Mouse (Mus musculus) intestine, embryonic 15.5 days (tissue): ENCODE data around the gene Baiap2l2. TPM values are rescaled to one million over a fixed set of nuclear protein-coding genes. Genes with fewer than 3 reads are reported as not detected.

ENCODE experiments used
- ATAC-seq: fragments of 200-750 bp; cut with Nextera tagmentation; 2 replicates; pipeline ENCODE4 v1.8.0; 2017; ENCODE audit warnings: moderate TSS enrichment, moderate library complexity
- H3K27ac ChIP-seq: fragments of 300-500 bp; sonication (generic); 2 replicates; pipeline ENCODE4 v1.5.1; 2015; ENCODE audit warnings: mild to moderate bottlenecking, inconsistent platforms
- H3K27me3 ChIP-seq: fragments of 300-500 bp; sonication (generic); replicated peaks from 2 replicates; pipeline ENCODE4 v1.6.1; 2015; ENCODE audit warnings: inconsistent platforms
- H3K36me3 ChIP-seq: fragments of 300-500 bp; sonication (generic); 2 replicates; pipeline ENCODE4 v1.6.1; 2015; ENCODE audit warnings: inconsistent platforms
- H3K4me1 ChIP-seq: fragments of 300-500 bp; sonication (generic); replicated peaks from 2 replicates; pipeline ENCODE4 v1.6.1; 2015; ENCODE audit warnings: inconsistent platforms
- H3K4me2 ChIP-seq: fragments of 300-500 bp; sonication (generic); replicated peaks from 2 replicates; pipeline ENCODE4 v1.6.1; 2015; ENCODE audit warnings: mild to moderate bottlenecking, inconsistent platforms
- H3K4me3 ChIP-seq: fragments of 300-500 bp; sonication (generic); replicated peaks from 2 replicates; pipeline ENCODE4 v1.5.1; 2015; ENCODE audit warnings: inconsistent platforms
- H3K9ac ChIP-seq: fragments of 300-500 bp; sonication (generic); 2 replicates; pipeline ENCODE4 v1.6.1; 2015; ENCODE audit warnings: inconsistent platforms
- H3K9me3 ChIP-seq: fragments of 300-500 bp; sonication (generic); 2 replicates; pipeline ENCODE4 v1.6.1; 2016; ENCODE audit warnings: inconsistent platforms
- WGBS: fragments of 180-500 bp; shearing (Covaris S2); methylation state at CpG from one replicate; pipeline ENCODE4 v1.1.7; 2015; 5-methylcytosine and 5-hydroxymethylcytosine counted together
- polyA plus RNA-seq: library from polyadenylated mRNA; unstranded; fragments of >200 nt; fragmentation: Nextera tagmentation; extraction: Ambion mirVana; gene quantifications from 2 replicates; pipeline ENCODE4 v1.2.1, GENCODE M21; 2015

Baiap2l2 gene
- polyA plus RNA-seq, 1 experiment from 2014 or later = 12.3 TPM

DNA sequence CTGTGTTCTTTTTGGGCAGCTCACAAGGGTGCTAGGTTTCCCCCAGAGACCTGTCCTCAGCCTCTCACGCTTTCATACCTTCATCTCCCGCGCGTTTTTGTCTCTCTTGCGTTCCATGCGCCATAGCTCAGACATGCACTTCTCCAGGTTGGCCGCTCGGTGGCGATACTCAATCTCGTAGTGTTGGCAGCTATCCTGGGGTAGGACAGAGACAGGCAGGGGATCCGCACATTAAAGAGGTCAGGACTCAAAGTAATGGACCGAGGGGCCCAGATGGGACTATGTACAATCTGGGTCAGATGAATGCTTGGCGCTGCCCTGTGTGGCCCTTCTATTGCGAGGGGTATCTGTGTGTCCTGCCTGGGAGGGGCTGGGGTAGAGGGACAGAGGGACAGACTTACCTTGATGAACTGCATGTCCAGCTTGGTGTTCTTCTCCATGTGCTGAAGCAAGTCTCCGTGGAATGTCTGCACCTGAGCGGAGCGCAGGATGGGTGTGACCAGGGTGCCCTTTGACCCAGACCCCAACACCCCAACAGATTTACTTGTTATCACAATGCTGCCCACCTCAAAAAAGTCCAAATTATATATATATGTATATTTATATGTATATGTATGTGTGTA lies 14.1 kb downstream of the Baiap2l2 start:
- Histone ChIP-seq H3K4me2 (peak overlapping the region; percentile 66), H3K36me3 (no peaks in the 10 kb centered on the region), H3K27me3 (peaks cover 2% of the 10 kb centered on the region; the same call in 1 of the 2 replicates), H3K27ac (no peak overlapping the region), H3K4me3 (peak overlapping the region; percentile 26), H3K4me1 (peaks cover 12% of the 10 kb centered on the region), H3K9ac (no peak overlapping the region), H3K9me3 (no peaks in the 10 kb centered on the region)
- ATAC-seq = peak; percentile 24
- 16% methylated on average over 17 of the region's 17 CpGs for WGBS

DNA sequence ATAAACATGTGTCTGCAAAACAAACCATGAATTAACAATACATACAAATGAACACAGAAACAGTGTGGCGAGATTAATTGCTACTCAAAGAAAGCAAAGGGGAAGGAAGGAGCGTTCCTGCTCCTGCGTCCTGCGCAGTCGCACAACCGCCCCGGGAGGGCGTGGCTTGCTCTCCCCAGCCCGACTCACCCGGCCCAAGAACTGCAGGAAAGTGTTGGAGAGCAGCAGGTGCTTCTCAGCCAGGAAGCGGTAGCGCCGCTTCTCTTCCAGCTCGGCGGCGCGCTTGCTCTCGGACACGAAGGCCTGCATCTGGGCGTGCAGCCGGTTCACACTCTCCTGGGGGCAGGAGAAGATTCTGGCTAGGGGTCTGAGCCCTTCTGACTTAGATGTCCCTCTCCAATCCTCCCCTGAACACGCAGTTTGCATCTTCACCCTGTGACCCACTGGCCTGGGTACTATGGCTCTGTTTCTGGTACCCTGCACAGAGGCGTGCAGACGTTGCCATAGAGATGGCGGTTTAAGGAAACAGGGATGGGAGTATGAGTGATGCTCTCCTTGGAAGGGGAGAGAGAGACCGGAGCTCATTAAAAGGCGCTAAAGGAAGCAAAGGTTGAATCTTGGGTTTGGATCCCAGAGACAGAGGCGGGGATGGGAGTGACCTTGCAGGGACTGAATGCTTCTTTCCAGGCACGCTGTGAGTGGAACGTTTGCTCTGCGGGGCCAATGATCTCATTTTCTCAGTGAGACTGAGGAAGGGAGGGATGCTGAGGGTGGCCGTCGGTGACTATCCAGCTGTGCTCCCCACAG lies 14.8 kb downstream of the Baiap2l2 start:
- Histone ChIP-seq H3K9me3 (no peaks in the 10 kb centered on the region), H3K4me1 (peaks cover 12% of the 10 kb centered on the region), H3K9ac (0 out of 2 replicates have a peak overlapping the region, but pooled peaks have one; percentile 31), H3K4me3 (peak overlapping the region; percentile 26), H3K4me2 (peak overlapping the region; percentile 66), H3K27me3 (peaks cover 2% of the 10 kb centered on the region; the same call in 1 of the 2 replicates), H3K36me3 (no peaks in the 10 kb centered on the region), H3K27ac (peak overlapping the region; percentile 59)
- WGBS = 3% methylated on average over 33 of the region's 33 CpGs
- ATAC-seq = peak; percentile 83

DNA sequence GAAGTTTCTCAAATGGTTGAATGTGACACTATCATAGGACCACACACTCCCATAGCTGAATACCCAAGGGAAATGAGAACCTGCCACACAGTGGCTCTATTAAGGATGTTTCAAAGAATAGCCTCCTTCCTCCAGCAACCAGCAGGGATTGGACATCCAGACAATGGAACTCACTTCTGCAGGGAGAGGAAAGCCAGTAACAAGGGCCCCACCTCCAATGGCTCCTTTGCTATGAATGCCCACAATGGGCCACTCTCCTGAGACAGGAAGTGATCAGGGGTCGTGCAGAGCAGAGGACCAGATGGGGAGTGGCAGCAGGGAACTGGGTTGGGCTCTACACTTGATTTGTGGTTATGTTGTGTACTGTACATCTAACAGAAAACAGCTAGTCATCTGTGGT lies 16.8 kb downstream of the Baiap2l2 start:
- no peak overlapping the region for H3K9ac ChIP-seq
- no peak overlapping the region for H3K4me2 ChIP-seq
- H3K4me3 ChIP-seq = no peak overlapping the region
- peaks cover 12% of the 10 kb centered on the region for H3K4me1 ChIP-seq
- peaks cover 5% of the 10 kb centered on the region; the same call in 1 of the 2 replicates for H3K27me3 ChIP-seq
- WGBS = 24% methylated on average over 1 of the region's 1 CpGs
- no peak overlapping the region for H3K27ac ChIP-seq
- ATAC-seq = no peak
- no peaks in the 10 kb centered on the region for H3K9me3 ChIP-seq
- H3K36me3 ChIP-seq = no peaks in the 10 kb centered on the region

DNA sequence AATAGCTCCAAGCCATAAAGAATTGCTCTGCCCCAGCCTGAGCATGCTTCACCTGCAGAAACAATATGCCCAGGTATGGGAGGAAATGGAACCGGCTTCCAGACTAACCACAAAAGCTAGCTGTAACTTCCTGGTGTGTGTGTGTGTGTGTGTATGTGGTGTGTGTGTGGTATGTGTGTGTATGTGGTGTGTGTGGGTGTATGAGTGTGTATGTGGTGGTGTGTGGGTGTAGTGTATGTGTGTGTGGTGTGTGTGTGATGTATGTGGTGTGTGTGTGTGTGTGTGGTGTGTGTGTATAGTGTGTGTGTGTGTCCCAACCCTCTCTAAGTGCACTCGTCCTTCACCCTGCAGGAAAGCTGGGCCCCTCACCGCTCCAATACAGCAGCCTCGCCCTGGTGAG lies 20.0 kb downstream of the Baiap2l2 start:
- no peaks in the 10 kb centered on the region for H3K9me3 ChIP-seq
- H3K27ac ChIP-seq = no peak overlapping the region
- ATAC-seq = no peak
- H3K36me3 ChIP-seq = no peaks in the 10 kb centered on the region
- H3K4me2 ChIP-seq = no peak overlapping the region
- H3K4me3 ChIP-seq = no peak overlapping the region
- H3K9ac ChIP-seq = no peak overlapping the region
- H3K27me3 ChIP-seq = peaks cover 11% of the 10 kb centered on the region
- peaks cover 18% of the 10 kb centered on the region for H3K4me1 ChIP-seq
- WGBS = 52% methylated on average over 4 of the region's 4 CpGs

DNA sequence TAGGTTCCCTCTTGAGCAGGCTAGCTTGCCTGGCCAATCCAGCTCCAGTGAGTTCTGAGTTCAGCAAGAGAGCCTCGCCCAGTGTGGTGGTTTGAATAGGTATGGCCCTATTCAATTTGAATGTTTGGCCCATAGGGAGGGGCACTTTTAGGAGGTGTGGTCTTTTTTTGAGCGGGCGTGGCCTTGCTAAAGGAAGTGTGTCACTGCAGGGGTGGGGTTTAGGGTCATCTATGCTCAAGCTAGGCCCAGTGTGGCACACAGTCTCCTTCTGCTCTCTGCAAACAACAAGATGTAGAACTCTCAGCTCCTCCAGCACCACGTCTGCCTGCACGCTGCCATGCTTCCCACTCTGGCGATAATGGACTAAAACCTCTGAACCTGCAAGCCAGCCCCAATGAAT lies 21.6 kb downstream of the Baiap2l2 start:
- Histone ChIP-seq H3K9ac (no peak overlapping the region), H3K9me3 (no peaks in the 10 kb centered on the region), H3K4me1 (peaks cover 20% of the 10 kb centered on the region), H3K27ac (no peak overlapping the region), H3K4me3 (no peak overlapping the region), H3K36me3 (no peaks in the 10 kb centered on the region), H3K27me3 (peaks cover 23% of the 10 kb centered on the region), H3K4me2 (no peak overlapping the region)
- 90% methylated on average over 6 of the region's 6 CpGs for WGBS
- no peak for ATAC-seq

DNA sequence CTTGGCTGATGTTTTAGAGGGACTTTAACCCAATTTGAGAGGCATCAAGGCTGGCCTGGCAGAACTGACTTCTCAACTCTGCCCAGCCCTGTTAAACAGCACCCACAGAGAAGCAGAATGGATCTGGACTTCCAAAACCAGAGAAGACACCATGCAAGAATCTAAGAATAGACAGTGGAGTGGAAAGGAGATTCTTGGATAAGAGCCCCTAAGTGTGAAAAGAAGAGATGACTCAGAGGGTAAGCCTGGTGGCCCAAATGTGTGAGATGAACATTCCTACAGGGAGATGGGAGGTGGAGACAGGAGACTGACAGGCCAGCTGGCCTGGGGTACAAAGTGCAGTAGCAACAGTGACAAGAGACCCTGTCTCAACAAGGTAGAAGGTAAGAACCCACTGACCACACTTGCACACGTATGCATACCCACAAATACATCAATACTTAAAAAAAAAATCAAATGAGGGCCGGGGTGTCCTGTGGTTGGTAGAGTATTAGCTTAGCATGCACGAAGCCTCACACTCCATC lies 22.5 kb downstream of the Baiap2l2 start:
- H3K27ac ChIP-seq = no peak overlapping the region
- H3K9ac ChIP-seq = no peak overlapping the region
- H3K4me3 ChIP-seq = no peak overlapping the region
- peaks cover 27% of the 10 kb centered on the region for H3K27me3 ChIP-seq
- no peak overlapping the region for H3K4me2 ChIP-seq
- no peaks in the 10 kb centered on the region for H3K36me3 ChIP-seq
- H3K9me3 ChIP-seq = no peaks in the 10 kb centered on the region
- WGBS = 94% methylated on average over 3 of the region's 3 CpGs
- peaks cover 20% of the 10 kb centered on the region for H3K4me1 ChIP-seq
- no peak for ATAC-seq

DNA sequence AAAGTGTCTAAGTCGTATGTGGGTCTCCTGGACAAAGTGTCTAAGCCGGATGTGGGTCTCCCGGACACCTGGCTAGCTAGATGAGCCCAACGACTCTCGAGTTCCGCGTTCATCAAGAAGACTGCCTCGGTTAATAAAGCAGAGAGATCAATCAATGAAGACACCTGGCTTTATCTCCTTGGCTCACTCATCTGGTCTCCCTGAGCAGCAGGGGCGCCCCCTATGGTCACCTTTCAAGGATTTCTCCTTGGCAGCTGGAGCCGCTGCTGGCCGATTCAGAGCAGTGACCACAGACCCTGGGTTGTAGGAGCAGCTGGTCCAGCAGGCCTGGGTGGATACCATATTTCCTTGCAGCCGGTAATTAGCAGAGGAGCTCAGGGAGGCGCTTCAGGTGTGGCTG lies 23.0 kb downstream of the Baiap2l2 start:
- no peak for ATAC-seq
- H3K27me3 ChIP-seq = peaks cover 26% of the 10 kb centered on the region
- H3K27ac ChIP-seq = no peak overlapping the region
- 0 out of 2 replicates have a peak overlapping the region, but pooled peaks have one; percentile 63 for H3K4me3 ChIP-seq
- H3K9me3 ChIP-seq = no peaks in the 10 kb centered on the region
- H3K9ac ChIP-seq = no peak overlapping the region
- H3K4me2 ChIP-seq = peak overlapping the region; percentile 99; the same call in 1 of the 2 replicates
- 18% methylated on average over 13 of the region's 13 CpGs for WGBS
- H3K4me1 ChIP-seq = peaks cover 20% of the 10 kb centered on the region
- no peaks in the 10 kb centered on the region for H3K36me3 ChIP-seq

DNA sequence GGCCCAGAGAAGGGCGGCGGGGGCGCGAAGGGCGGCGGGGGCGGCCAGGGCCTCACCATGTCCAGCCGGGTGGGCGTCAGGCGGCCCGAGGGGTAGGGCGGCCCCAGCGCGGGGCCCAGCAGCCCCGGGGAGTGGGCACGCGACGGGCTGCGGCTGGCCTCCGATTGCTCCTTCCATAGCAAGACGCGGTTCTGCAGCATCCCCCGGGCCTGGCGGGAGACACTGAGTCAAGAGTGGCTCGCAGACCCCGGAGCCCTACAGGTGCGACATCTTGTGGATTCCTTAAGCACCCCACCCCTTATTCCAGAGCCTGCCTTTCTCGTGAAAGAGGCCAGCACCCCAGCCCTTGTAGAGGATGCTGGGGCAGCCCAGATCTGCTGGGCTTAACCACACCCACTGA lies 23.6 kb downstream of the Baiap2l2 start:
- Histone ChIP-seq H3K27ac (no peak overlapping the region), H3K27me3 (peaks cover 26% of the 10 kb centered on the region), H3K4me1 (peaks cover 20% of the 10 kb centered on the region), H3K36me3 (no peaks in the 10 kb centered on the region), H3K9me3 (no peaks in the 10 kb centered on the region), H3K9ac (peak overlapping the region; percentile 59), H3K4me2 (peak overlapping the region; percentile 99), H3K4me3 (peak overlapping the region; percentile 63)
- under 1% methylated on average over 21 of the region's 28 CpGs for WGBS
- ATAC-seq = peak; percentile 50

- H3K4me3 ChIP-seq = peak overlapping the region; percentile 63
- under 1% methylated on average over 62 of the region's 62 CpGs for WGBS
- H3K9me3 ChIP-seq = no peaks in the 10 kb centered on the region
- H3K9ac ChIP-seq = peak overlapping the region; percentile 59
- peak overlapping the region; percentile 99 for H3K4me2 ChIP-seq
- peak; percentile 80 for ATAC-seq
- H3K27me3 ChIP-seq = peaks cover 26% of the 10 kb centered on the region
- no peak overlapping the region for H3K27ac ChIP-seq
- no peaks in the 10 kb centered on the region for H3K36me3 ChIP-seq
- H3K4me1 ChIP-seq = peaks cover 20% of the 10 kb centered on the region
Observed at GRCm38 (mm10) chr15:79261095-79261725, 24.1 kb downstream of the Baiap2l2 start.

- Histone ChIP-seq H3K27ac (no peak overlapping the region), H3K27me3 (peaks cover 31% of the 10 kb centered on the region), H3K9ac (no peak overlapping the region), H3K4me1 (peaks cover 20% of the 10 kb centered on the region), H3K4me3 (no peak overlapping the region), H3K4me2 (no peak overlapping the region), H3K9me3 (no peaks in the 10 kb centered on the region), H3K36me3 (no peaks in the 10 kb centered on the region)
- WGBS = 35% methylated on average over 17 of the region's 17 CpGs
- no peak for ATAC-seq
Observed at GRCm38 (mm10) chr15:79258521-79258920, 26.8 kb downstream of the Baiap2l2 start.

- Histone ChIP-seq H3K9me3 (no peaks in the 10 kb centered on the region), H3K9ac (no peak within 1 kb of the TSS), H3K4me3 (no peak within 1 kb of the TSS), H3K27ac (no peak within 1 kb of the TSS), H3K4me2 (no peak within 1 kb of the TSS), H3K4me1 (peaks cover 17% of the 10 kb centered on the region), H3K36me3 (no peaks in the 10 kb centered on the region), H3K27me3 (peaks cover 48% of the 10 kb centered on the region)
- WGBS = 40% methylated on average over 3 of the region's 3 CpGs
- no peak for ATAC-seq
Observed at GRCm38 (mm10) chr15:79254661-79255060, 30.7 kb downstream of the Baiap2l2 start, which contains the start of gene Slc16a8. Gene Slc16a8 (minus strand): TSS chr15:79254761.

DNA sequence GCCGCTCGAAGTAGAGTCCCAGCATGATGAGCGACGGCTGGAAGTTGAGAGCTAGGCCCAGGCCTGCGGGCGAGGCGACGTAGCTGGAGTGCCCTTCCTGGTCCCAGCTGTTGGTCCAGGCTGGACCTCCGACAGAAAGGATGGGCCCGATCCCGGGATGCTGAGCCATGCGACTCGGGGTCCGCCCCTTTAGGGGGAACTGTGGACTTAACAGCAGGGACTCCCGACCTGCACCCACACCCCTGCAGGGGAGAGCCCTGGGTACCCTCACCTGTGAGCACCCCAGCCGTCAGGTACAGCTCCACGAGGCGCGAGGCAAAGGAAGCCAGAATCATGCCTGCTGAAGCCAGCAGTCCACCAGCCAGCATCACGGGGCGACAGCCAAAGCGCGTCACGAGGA lies 32.8 kb downstream of the Baiap2l2 start:
- WGBS = 37% methylated on average over 24 of the region's 24 CpGs
- Histone ChIP-seq H3K27me3 (peaks cover 34% of the 10 kb centered on the region), H3K9me3 (no peaks in the 10 kb centered on the region), H3K27ac (no peak overlapping the region), H3K4me2 (peak overlapping the region; percentile 84), H3K4me1 (peaks cover 17% of the 10 kb centered on the region), H3K4me3 (peak overlapping the region; percentile 39), H3K36me3 (no peaks in the 10 kb centered on the region; the same call in 1 of the 2 replicates), H3K9ac (peak overlapping the region; percentile 45; the same call in 1 of the 2 replicates)
- ATAC-seq = peak; percentile 32; the same call in 1 of the 2 replicates
